In the genomic region with DNA sequence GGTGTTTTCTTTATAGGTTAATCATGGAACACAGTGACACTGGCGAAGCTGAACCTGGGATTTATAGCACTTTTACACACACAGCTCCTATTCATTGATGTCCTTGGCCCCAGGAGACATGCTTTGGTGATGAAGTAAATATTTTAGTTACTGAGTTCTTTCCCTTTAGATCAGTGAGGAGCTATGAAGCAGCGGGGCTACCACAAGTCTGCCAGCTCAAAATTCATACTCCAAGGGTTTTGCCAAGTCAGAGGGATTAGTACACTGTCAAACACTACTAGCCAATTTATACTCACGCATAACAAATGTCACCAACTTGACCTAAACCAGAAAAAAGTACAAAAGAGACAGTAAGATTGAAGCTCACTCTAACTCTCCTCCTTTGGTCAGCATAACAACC, we compare ENCODE assay signal across 21 mouse cellular contexts.
"Had no signal": no experiment of that assay in that cellular context is flagged by ENCODE, and none has a peak within 500 bp of the region (broad histone marks: within the 10 kb centered on the region; RNA-seq: fewer than 3 reads in every experiment).

No protein-coding gene starts in this region.

- H3K27ac ChIP-seq: gastrocnemius, adult 2 months; heart, adult 2 months; hindbrain, embryonic 10.5 days; hindbrain, embryonic 12.5 days; hindbrain, embryonic 14.5 days; intestine, embryonic 15.5 days; kidney, embryonic 15.5 days; kidney, postnatal 0 days; limb, embryonic 13.5 days; limb, embryonic 15.5 days had no signal

- H3K4me2 ChIP-seq: heart, embryonic 12.5 days; hindbrain, embryonic 12.5 days; hindbrain, embryonic 14.5 days; intestine, embryonic 15.5 days; kidney, embryonic 15.5 days; limb, embryonic 13.5 days; limb, embryonic 15.5 days had no signal

- H3K9me3 ChIP-seq: hindbrain, embryonic 12.5 days; intestine, embryonic 15.5 days; kidney, embryonic 15.5 days; limb, embryonic 13.5 days; limb, embryonic 15.5 days had no signal

- H3K36me3 ChIP-seq: heart, embryonic 12.5 days; hindbrain, embryonic 10.5 days; hindbrain, embryonic 12.5 days; intestine, embryonic 15.5 days; kidney, embryonic 15.5 days; limb, embryonic 13.5 days; limb, embryonic 15.5 days had no signal

- H3K4me1 ChIP-seq: heart, embryonic 12.5 days had no signal

- H3K4me3 ChIP-seq: gastrocnemius, adult 2 months; heart, adult 2 months; heart, embryonic 12.5 days; hindbrain, embryonic 10.5 days; hindbrain, embryonic 12.5 days; intestine, embryonic 15.5 days; kidney, embryonic 15.5 days; limb, embryonic 13.5 days; limb, embryonic 15.5 days had no signal

- H3K9ac ChIP-seq: heart, embryonic 12.5 days; hindbrain, embryonic 12.5 days; hindbrain, embryonic 14.5 days; intestine, embryonic 15.5 days; kidney, embryonic 15.5 days; limb, embryonic 13.5 days; limb, embryonic 15.5 days had no signal

- ATAC-seq: intestine, embryonic 15.5 days; intestine, postnatal 0 days had no signal

- DNase-seq: gastrocnemius, adult 2 months; gastrocnemius, postnatal 10 days; gastrocnemius, postnatal 25 days; heart, adult 2 months; heart, postnatal 10 days; heart, postnatal 4 days; kidney, adult 2 months; kidney, adult 9 months; kidney, postnatal 14 days; kidney, postnatal 36 days; left cerebral cortex, postnatal 4 days had no signal

- H3K27me3 ChIP-seq: heart, embryonic 12.5 days; hindbrain, embryonic 12.5 days; intestine, embryonic 15.5 days; kidney, embryonic 15.5 days; limb, embryonic 13.5 days; limb, embryonic 15.5 days had no signal
